Mouse (Mus musculus): ENCODE results near the gene Pidd1. TPM values are rescaled to one million over a fixed set of nuclear protein-coding genes. Genes with fewer than 3 reads are reported as not detected.

Gene Pidd1
- polyA plus RNA-seq, 2 experiments = 6.1 to 15.5 TPM

- no peak for ATAC-seq (ENCODE audit: insufficient read depth)
- H3K9ac ChIP-seq (replicated peaks) = peak overlapping the region; percentile 82
- no peaks in the 10 kb centered on the region for H3K27me3 ChIP-seq (ENCODE audit: control insufficient read depth, insufficient read depth, low read length)
- TF ChIP-seq CTCF (IDR thresholded peaks at IDR 0.05; ENCODE audit: low read depth) (no peak), EP300 (IDR thresholded peaks at IDR 0.05; ENCODE audit: low read depth) (no peak)
- 5% methylated on average over 5 of the region's 5 CpGs for WGBS (ENCODE audit: insufficient replicate concordance)
- no peak overlapping the region; the same call in 1 of the 2 replicates for H3K27ac ChIP-seq
- H3K4me2 ChIP-seq (ENCODE audit: low read depth) = peak overlapping the region; percentile 95
- no peaks in the 10 kb centered on the region for H3K9me3 ChIP-seq (ENCODE audit: control insufficient read depth, low read length)
- DNase-seq (ENCODE audit: low read depth in 3 of 3, low spot score in 3 of 3) = no peak
- peaks cover 9% of the 10 kb centered on the region for H3K36me3 ChIP-seq (replicated peaks; ENCODE audit: control insufficient read depth, insufficient read depth, low read depth)
- H3K4me1 ChIP-seq (replicated peaks; ENCODE audit: control insufficient read depth in 2 of 2, insufficient read depth in 2 of 2, low read length in 1 of 2) = peaks cover 32 to 41% of the 10 kb centered on the region in 2 experiments
- peak overlapping the region; percentile 65 to 88 for H3K4me3 ChIP-seq (ENCODE audit: insufficient read depth in 1 of 2, low read depth in 2 of 2, low read length in 2 of 2)
Measured at GRCm38 (mm10) chr7:141474160-141474559, 30.3 kb upstream of the Pidd1 start.

- peaks cover 35 to 46% of the 10 kb centered on the region in 2 experiments for H3K4me1 ChIP-seq (replicated peaks; ENCODE audit: control insufficient read depth in 2 of 2, insufficient read depth in 2 of 2, low read length in 1 of 2)
- DNase-seq (ENCODE audit: low read depth in 3 of 3, low spot score in 3 of 3) = no peak
Measured at GRCm38 (mm10) chr7:141472763-141473162, 28.9 kb upstream of the Pidd1 start.

GRCm38 (mm10) chr7:141472226-141472625 lies 28.4 kb upstream of the Pidd1 start:
- Histone ChIP-seq H3K4me1 (replicated peaks; ENCODE audit: control insufficient read depth in 2 of 2, insufficient read depth in 2 of 2, low read length in 1 of 2) (peaks cover 31 to 42% of the 10 kb centered on the region in 2 experiments), H3K9ac (replicated peaks) (no peak overlapping the region), H3K4me3 (ENCODE audit: insufficient read depth in 1 of 2, low read depth in 2 of 2, low read length in 2 of 2) (no peak overlapping the region), H3K27ac (no peak overlapping the region), H3K27me3 (ENCODE audit: control insufficient read depth, insufficient read depth, low read length) (no peaks in the 10 kb centered on the region), H3K9me3 (ENCODE audit: control insufficient read depth, low read length) (no peaks in the 10 kb centered on the region), H3K4me2 (ENCODE audit: low read depth) (no peak overlapping the region), H3K36me3 (replicated peaks; ENCODE audit: control insufficient read depth, insufficient read depth, low read depth) (peaks cover 9% of the 10 kb centered on the region)
- 59% methylated on average over 6 of the region's 6 CpGs for WGBS (ENCODE audit: insufficient replicate concordance)
- no peak for TF ChIP-seq CTCF (IDR thresholded peaks at IDR 0.05; ENCODE audit: low read depth)
- no peak for TF ChIP-seq EP300 (IDR thresholded peaks at IDR 0.05; ENCODE audit: low read depth)
- DNase-seq (ENCODE audit: low read depth in 3 of 3, low spot score in 3 of 3) = no peak
- no peak for ATAC-seq (ENCODE audit: insufficient read depth)

More at GRCm38 (mm10) chr7:141472763-141473162, 28.9 kb upstream of the Pidd1 start:
- H3K9ac ChIP-seq (replicated peaks) = no peak overlapping the region
- ATAC-seq (ENCODE audit: insufficient read depth) = no peak
- H3K4me3 ChIP-seq (ENCODE audit: insufficient read depth in 1 of 2, low read depth in 2 of 2, low read length in 2 of 2) = no peak overlapping the region
- no peak overlapping the region for H3K27ac ChIP-seq
- TF ChIP-seq EP300 (IDR thresholded peaks at IDR 0.05; ENCODE audit: low read depth) = no peak
- TF ChIP-seq CTCF (IDR thresholded peaks at IDR 0.05; ENCODE audit: low read depth) = no peak
- no peak overlapping the region for H3K4me2 ChIP-seq (ENCODE audit: low read depth)
- H3K9me3 ChIP-seq (ENCODE audit: control insufficient read depth, low read length) = no peaks in the 10 kb centered on the region
- H3K36me3 ChIP-seq (replicated peaks; ENCODE audit: control insufficient read depth, insufficient read depth, low read depth) = peaks cover 9% of the 10 kb centered on the region
- 77% methylated on average over 6 of the region's 6 CpGs for WGBS (ENCODE audit: insufficient replicate concordance)
- no peaks in the 10 kb centered on the region for H3K27me3 ChIP-seq (ENCODE audit: control insufficient read depth, insufficient read depth, low read length)

GRCm38 (mm10) chr7:141471236-141471635 lies 27.4 kb upstream of the Pidd1 start:
- DNase-seq (ENCODE audit: low read depth in 3 of 3, low spot score in 3 of 3) (no peak), ATAC-seq (ENCODE audit: insufficient read depth) (no peak)
- Histone ChIP-seq H3K4me1 (replicated peaks; ENCODE audit: control insufficient read depth in 2 of 2, insufficient read depth in 2 of 2, low read length in 1 of 2) (peaks cover 32 to 40% of the 10 kb centered on the region in 2 experiments), H3K36me3 (replicated peaks; ENCODE audit: control insufficient read depth, insufficient read depth, low read depth) (peaks cover 9% of the 10 kb centered on the region), H3K27ac (no peak overlapping the region), H3K4me2 (ENCODE audit: low read depth) (no peak overlapping the region), H3K9ac (replicated peaks) (no peak overlapping the region), H3K27me3 (ENCODE audit: control insufficient read depth, insufficient read depth, low read length) (peaks cover 3% of the 10 kb centered on the region; the same call in 1 of the 2 replicates), H3K4me3 (ENCODE audit: insufficient read depth in 1 of 2, low read depth in 2 of 2, low read length in 2 of 2) (no peak overlapping the region), H3K9me3 (ENCODE audit: control insufficient read depth, low read length) (no peaks in the 10 kb centered on the region)
- TF ChIP-seq EP300 (IDR thresholded peaks at IDR 0.05; ENCODE audit: low read depth) = no peak
- no peak for TF ChIP-seq CTCF (IDR thresholded peaks at IDR 0.05; ENCODE audit: low read depth)
- 85% methylated on average over 1 of the region's 1 CpGs for WGBS (ENCODE audit: insufficient replicate concordance)

GRCm38 (mm10) chr7:141470637-141470944 lies 26.8 kb upstream of the Pidd1 start:
- ATAC-seq (ENCODE audit: insufficient read depth) (no peak), DNase-seq (ENCODE audit: low read depth in 3 of 3, low spot score in 3 of 3) (no peak)
- peaks cover 8% of the 10 kb centered on the region for H3K27me3 ChIP-seq (ENCODE audit: control insufficient read depth, insufficient read depth, low read length)
- no peak for TF ChIP-seq EP300 (IDR thresholded peaks at IDR 0.05; ENCODE audit: low read depth)
- TF ChIP-seq CTCF (IDR thresholded peaks at IDR 0.05; ENCODE audit: low read depth) = no peak
- no peak overlapping the region for H3K9ac ChIP-seq (replicated peaks)
- no peak overlapping the region for H3K4me2 ChIP-seq (ENCODE audit: low read depth)
- WGBS (ENCODE audit: insufficient replicate concordance) = 87% methylated on average over 10 of the region's 10 CpGs
- peaks cover 26 to 34% of the 10 kb centered on the region in 2 experiments for H3K4me1 ChIP-seq (replicated peaks; ENCODE audit: control insufficient read depth in 2 of 2, insufficient read depth in 2 of 2, low read length in 1 of 2)
- H3K36me3 ChIP-seq (replicated peaks; ENCODE audit: control insufficient read depth, insufficient read depth, low read depth) = peaks cover 9% of the 10 kb centered on the region
- H3K27ac ChIP-seq = no peak overlapping the region
- no peak overlapping the region for H3K4me3 ChIP-seq (ENCODE audit: insufficient read depth in 1 of 2, low read depth in 2 of 2, low read length in 2 of 2)
- no peaks in the 10 kb centered on the region for H3K9me3 ChIP-seq (ENCODE audit: control insufficient read depth, low read length)
